Mouse (Mus musculus) cerebellum, adult 2 months (tissue): ENCODE results near the gene Carf. TPM values are rescaled to one million over a fixed set of nuclear protein-coding genes. Genes with fewer than 3 reads are reported as not detected.
"Not testable (repeated sequence)": the region's sequence is repeated elsewhere in the genome, so short reads cannot be mapped to it uniquely, and the experiment has no call there.

Source experiments
- DNase-seq, 2 experiments: peaks; one replicate each; pipeline ENCODE4 v3.0.0; 2021
- H3K27ac ChIP-seq: fragments of 200-500 bp; 2 replicates; pipeline ENCODE4 v1.5.1; 2012; ENCODE audit warnings: low read length, control low read depth, inconsistent platforms; ENCODE audit not compliant: insufficient read depth
- H3K27me3 ChIP-seq: fragments of 200-500 bp; 2 replicates; pipeline ENCODE4 v1.6.1; 2012; ENCODE audit warnings: inconsistent platforms, mild to moderate bottlenecking, low read length, moderate library complexity; ENCODE audit not compliant: control insufficient read depth, insufficient read depth
- H3K4me1 ChIP-seq: fragments of 200-500 bp; 2 replicates; pipeline ENCODE4 v1.6.1; 2011; ENCODE audit warnings: low read length; ENCODE audit not compliant: control insufficient read depth, insufficient read depth
- H3K4me3 ChIP-seq: fragments of 200-500 bp; replicated peaks from 2 replicates; pipeline ENCODE3; 2011; ENCODE audit warnings: mild to moderate bottlenecking, low read depth, low read length, control low read depth; ENCODE audit not compliant: insufficient read depth
- CTCF ChIP-seq: fragments of 200-500 bp; IDR thresholded peaks from 2 replicates; pipeline ENCODE4 v1.5.1; 2011; ENCODE audit warnings: low read depth, mild to moderate bottlenecking, control low read depth, low read length, moderate library complexity, borderline replicate concordance; ENCODE audit not compliant: insufficient read depth
- POLR2A ChIP-seq: fragments of 200-500 bp; IDR thresholded peaks from 2 replicates; pipeline ENCODE4 v1.6.1; 2011; ENCODE audit warnings: low read length, control low read depth, borderline replicate concordance; ENCODE audit not compliant: insufficient read depth
- whole genome bisulfite sequencing: fragments of 180-500 bp; shearing (Covaris S2); methylation state at CpG from one replicate; pipeline ENCODE4 v1.1.7; 2018; 5-methylcytosine and 5-hydroxymethylcytosine counted together
- polyA plus RNA-seq: library from polyadenylated mRNA; depleted of rRNA; stranded (reverse); fragments of >200 nt; gene quantifications from 2 replicates; pipeline ENCODE4 v1.2.3, GENCODE M21; 2012; rRNA removed

Gene Carf
- polyA plus RNA-seq: 9.7 and 9.9 TPM in 2 replicates

DNA sequence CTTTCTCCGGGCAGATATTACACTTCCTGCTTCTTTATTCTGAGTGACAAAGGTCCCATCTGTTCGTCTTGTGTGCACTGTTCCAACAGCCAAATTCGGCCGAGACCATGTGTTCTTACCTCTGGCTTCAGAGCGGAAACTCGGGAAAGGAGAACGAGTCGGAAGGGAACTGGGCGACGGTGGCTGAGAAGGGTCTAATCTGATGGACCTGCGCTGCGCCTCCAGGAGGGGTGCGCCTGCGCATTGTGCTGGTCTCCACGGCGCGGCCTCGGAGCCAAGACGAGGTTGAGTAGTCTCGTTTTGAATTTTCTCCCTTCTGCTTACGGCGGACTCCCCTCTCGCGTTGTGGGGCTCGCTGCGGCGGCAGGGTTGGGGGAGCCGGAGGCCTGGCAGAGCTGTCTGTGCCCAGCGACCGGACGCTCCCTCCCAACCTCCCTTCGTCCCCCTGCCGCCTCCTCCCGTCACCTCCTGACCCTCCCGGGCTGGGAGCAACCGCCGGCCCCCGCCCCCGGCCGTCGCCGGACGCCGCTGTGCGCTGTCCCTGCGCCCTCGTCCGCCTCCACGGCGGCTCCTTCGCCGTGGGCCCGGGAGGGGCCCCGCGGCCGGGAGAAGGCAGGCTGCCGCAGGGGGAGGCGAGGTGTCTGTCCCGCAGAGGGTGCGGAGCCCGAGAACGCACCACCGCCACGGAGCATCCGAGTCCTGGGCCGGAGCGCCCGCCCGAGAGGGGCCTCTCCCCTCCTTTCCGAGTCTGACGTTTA, at the start of gene Carf, which contains the start of gene Wdr12:
TSS of gene Carf (plus strand) at position 224 of the 758 bp plus-strand sequence.
TSS of gene Wdr12 (minus strand) at position 622 of the 758 bp plus-strand sequence.
- peaks cover 3% of the 10 kb centered on the region; the same call in 1 of the 2 replicates for H3K4me1 ChIP-seq
- DNase-seq: peak; percentile 98
- under 1% methylated on average over 71 of the region's 71 CpGs for WGBS
- H3K27me3 ChIP-seq: no peaks in the 10 kb centered on the region
- TF ChIP-seq POLR2A: peak; percentile 81
- TF ChIP-seq CTCF: no peak
- peak within 1 kb of the TSS; percentile 82 for H3K27ac ChIP-seq
- H3K4me3 ChIP-seq: peak within 1 kb of the TSS; percentile 57

DNA sequence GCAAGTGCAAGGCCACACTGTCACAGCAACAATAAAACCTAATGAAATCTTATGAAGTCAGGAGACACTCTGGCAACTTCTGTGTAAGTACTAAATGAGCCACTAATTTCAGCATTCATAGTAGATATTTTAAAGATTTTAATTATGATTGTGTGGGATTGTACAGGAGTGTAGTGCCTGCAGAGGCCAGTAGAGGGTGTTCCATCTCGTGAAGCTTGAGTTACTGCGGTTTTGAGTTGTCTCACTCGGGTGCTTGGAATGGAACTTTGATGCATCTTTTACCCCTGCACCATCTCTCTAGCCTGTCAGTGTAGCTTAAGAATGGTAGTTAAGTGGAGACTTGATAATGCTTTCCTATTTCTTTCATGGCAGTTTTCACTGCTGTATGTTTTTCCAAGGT, 43.4 kb upstream of the Carf start:
- Histone ChIP-seq H3K27ac (no peak overlapping the region), H3K4me3 (no peak overlapping the region), H3K27me3 (no peaks in the 10 kb centered on the region), H3K4me1 (no peaks in the 10 kb centered on the region)
- TF ChIP-seq CTCF: no peak
- no peak for TF ChIP-seq POLR2A
- no peak for DNase-seq
- WGBS: 38% methylated on average over 3 of the region's 3 CpGs

DNA sequence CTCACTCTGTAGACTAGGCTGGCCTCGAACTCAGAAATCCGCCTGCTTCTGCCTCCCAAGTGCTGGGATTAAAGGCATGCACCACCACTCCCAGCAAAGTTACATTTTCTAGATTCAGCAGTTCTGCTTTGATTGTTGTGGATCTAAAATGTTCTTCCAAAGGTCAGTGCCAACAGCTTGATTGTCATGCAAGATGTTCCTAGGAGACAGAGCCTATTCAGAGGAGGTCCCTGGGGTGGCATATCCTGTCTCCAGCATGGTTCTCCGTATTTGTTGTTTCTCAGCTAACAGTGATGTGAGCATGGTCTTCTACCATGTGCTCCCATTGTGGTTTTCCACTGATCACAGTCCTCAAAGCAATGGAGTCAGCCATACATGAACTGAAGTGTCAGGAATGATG, 41.7 kb upstream of the Carf start:
- DNase-seq: no peak
- Histone ChIP-seq H3K4me3 (no peak overlapping the region), H3K27me3 (no peaks in the 10 kb centered on the region), H3K27ac (no peak overlapping the region), H3K4me1 (no peaks in the 10 kb centered on the region)
- no peak for TF ChIP-seq CTCF
- TF ChIP-seq POLR2A: no peak
- 76% methylated on average over 3 of the region's 3 CpGs for WGBS

DNA sequence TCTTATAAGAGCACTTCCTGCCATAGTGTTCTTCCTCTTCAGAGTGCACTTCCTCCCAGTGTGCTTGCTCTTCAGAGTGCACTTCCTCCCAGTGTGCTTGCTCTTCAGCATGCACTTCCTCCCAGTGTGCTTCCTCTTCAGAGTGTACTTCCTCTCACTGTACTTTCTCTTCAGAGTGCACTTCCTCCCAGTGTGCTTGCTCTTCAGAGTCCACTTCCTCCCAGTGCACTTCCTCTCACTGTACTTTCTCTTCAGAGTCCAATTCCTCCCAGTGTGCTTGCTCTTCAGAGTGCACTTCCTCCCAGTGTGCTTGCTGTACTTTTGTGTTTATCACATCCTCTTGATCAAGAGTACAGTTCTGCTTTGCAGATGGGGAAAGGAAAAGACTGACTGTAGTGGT, 27.3 kb upstream of the Carf start:
- not testable (repeated sequence) for DNase-seq, H3K4me1 ChIP-seq, H3K4me3 ChIP-seq, H3K27me3 ChIP-seq, H3K27ac ChIP-seq

DNA sequence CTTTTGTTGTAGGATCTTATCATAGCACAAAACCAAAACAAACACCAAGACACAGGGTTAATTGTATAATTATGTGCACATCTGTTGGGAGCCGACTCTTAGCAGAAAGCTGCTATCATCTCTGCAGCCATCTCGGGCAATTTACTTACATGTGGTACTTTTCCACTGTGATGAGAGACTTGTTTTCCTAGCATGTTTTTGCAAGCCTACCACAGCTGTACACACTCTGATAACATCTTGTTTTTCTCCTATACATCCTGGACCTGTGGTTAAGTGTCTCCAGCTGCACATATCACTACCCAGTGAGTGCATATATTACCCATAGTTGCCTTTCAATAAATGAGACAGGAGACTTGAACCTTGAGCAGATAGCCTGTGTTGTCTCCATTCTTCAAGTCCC, 23.1 kb upstream of the Carf start:
- no peaks in the 10 kb centered on the region for H3K27me3 ChIP-seq
- no peak for DNase-seq
- no peak overlapping the region for H3K27ac ChIP-seq
- H3K4me1 ChIP-seq: no peaks in the 10 kb centered on the region
- 69% methylated on average over 2 of the region's 2 CpGs for WGBS
- H3K4me3 ChIP-seq: no peak overlapping the region
- TF ChIP-seq POLR2A (no peak), CTCF (no peak)

DNA sequence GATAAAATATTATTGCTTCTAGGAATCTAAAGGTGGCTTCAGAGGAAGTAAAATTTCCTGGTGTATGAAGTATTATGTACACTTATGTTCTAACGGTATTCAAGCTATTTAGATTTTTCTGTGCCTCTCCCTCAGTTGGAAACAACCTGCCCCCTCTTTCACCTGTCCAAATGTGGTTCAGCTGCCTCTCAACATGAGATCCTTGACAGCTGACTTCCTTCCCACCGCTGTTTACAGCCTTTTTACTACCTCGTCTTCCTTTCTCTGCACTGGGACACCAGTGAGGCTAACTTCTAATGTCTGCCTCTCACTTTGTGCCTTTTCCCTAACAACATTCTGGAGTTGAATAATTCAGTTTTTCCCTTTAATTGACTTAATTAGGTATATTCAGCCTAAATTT, 22.5 kb upstream of the Carf start:
- 87% methylated on average over 3 of the region's 3 CpGs for WGBS

DNA sequence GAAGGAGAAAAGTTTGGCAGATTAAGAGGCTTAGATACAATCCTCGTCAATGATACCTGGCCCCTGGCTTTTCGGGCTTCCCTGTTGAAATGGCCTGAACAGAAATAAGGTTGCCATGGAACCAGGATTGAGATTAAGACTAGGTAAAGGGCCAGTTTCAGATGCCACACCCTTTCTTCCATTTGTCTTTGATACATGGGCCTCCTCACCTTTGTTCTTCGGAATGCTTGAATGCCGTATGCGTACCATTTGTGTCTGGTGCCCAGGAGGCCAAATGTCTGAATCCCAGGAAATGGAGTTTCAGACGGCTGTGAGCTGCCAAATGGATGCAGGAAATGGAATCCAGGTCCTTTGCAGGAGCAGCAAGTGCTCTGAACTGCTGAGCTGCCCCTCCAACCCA, 21.6 kb upstream of the Carf start:
- Histone ChIP-seq H3K27ac (no peak overlapping the region), H3K27me3 (no peaks in the 10 kb centered on the region), H3K4me3 (no peak overlapping the region), H3K4me1 (no peaks in the 10 kb centered on the region)
- no peak for DNase-seq
- 93% methylated on average over 6 of the region's 6 CpGs for WGBS
- TF ChIP-seq CTCF (no peak), POLR2A (no peak)

More for the DNA sequence above, 22.5 kb upstream of the Carf start:
- TF ChIP-seq POLR2A (no peak), CTCF (no peak)
- Histone ChIP-seq H3K27me3 (no peaks in the 10 kb centered on the region), H3K4me1 (no peaks in the 10 kb centered on the region), H3K27ac (no peak overlapping the region), H3K4me3 (no peak overlapping the region)
- DNase-seq: no peak

DNA sequence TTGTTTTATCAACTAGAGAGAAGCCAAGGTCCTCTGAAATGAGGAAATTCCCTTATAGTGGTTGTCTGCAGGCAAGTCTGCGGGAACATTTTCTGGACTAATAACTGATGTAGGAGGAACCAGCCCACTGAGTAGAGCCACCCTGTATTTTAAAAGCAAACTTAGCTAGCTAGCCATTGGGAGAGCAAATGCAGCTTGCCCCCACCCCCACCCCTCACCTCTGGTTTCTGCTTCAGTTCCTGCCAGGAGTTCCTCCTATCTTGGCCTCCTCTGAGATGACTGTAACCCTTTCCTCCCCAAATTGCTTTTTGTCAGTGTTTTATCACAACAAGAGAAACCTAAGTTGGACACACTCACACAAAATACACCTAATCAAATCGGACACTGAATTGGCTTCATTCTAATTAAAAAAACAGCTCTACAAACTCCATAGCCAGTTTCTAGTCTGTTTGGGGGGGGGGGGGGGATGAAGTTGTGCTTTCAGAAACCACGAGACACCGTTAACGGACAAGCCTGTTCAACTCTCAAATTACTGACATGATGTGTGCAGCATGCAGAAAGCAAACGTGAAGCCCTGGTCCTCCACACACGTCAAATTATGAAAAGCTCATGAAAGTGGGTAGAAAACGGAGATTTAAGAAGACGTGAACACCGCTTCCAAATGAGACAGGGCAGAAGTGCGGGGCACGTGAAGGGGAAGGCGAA, 1.3 kb upstream of the Carf start:
- TF ChIP-seq CTCF (no peak), POLR2A (no peak)
- peak; percentile 10 to 13 for DNase-seq
- Histone ChIP-seq H3K4me1 (peaks cover 3% of the 10 kb centered on the region; the same call in 1 of the 2 replicates), H3K27me3 (no peaks in the 10 kb centered on the region), H3K27ac (no peak overlapping the region), H3K4me3 (peak overlapping the region; percentile 57)
- WGBS: 7% methylated on average over 13 of the region's 13 CpGs
